Mouse (Mus musculus) erythroblast, embryonic 14.5 days (primary cell): ENCODE data around the gene Gm4131.

Experiments used
- GATA1 ChIP-seq: IDR thresholded peaks from 2 replicates; pipeline ENCODE4 v1.6.1; 2012; ENCODE audit warnings: low read length, inconsistent platforms, mixed read lengths
- TAL1 ChIP-seq: IDR thresholded peaks from 3 replicates; pipeline ENCODE4 v1.6.1; 2012; ENCODE audit warnings: low read length, inconsistent platforms, mixed read lengths

DNA sequence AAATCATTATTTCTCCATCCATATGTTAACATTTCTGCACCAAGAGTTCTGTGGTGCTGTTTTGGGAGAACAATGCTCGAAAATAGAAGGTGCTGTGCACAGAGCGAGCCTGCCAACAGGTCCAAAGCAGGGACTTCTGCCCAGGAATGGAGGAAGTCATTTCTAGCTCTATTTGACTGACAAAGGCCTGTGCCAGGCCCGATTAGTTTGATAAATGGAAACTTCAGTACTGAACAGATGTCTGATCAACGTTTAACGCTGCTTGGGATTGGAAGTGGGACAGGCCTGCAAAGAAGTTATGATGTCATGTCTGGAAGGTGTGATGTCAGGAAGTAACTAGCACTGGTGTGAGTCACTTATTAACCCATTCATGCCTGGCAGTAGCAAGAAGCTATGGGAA lies 73.3 kb downstream of the Gm4131 start:
- TF ChIP-seq GATA1 (no peak), TAL1 (no peak)
